Mouse (Mus musculus): ENCODE measurements around the gene Ralgapb. TPM values are rescaled to one million over a fixed set of nuclear protein-coding genes. Genes with fewer than 3 reads are reported as not detected.

Gene Ralgapb
- polyA plus RNA-seq (2015; fragmentation: Nextera tagmentation; extraction: Ambion mirVana) = 13.9 and 17.6 TPM in 2 replicates

- under 1% methylated on average over 46 of the region's 46 CpGs for WGBS
- DNase-seq (ENCODE audit: low spot score) = peak; percentile 99
- H3K36me3 ChIP-seq (ENCODE audit: insufficient read depth, low read length) = no peaks in the 10 kb centered on the region
- H3K4me2 ChIP-seq (ENCODE audit: low read length) = peak within 1 kb of the TSS; percentile 87
- H3K27ac ChIP-seq = peak within 1 kb of the TSS; percentile 87
- peak; percentile 75 for TF ChIP-seq CTCF (IDR thresholded peaks at IDR 0.05; ENCODE audit: low read depth)
- H3K27me3 ChIP-seq (ENCODE audit: insufficient read depth, low read length) = no peaks in the 10 kb centered on the region
- peak within 1 kb of the TSS; percentile 70 for H3K9ac ChIP-seq (ENCODE audit: low read depth, low read length)
- 0 out of 2 replicates have a peak, but pooled peaks cover 4% of the 10 kb centered on the region for H3K4me1 ChIP-seq (replicated peaks; ENCODE audit: insufficient read depth, low read length)
- ATAC-seq (replicated peaks; ENCODE audit: low FRiP score, low read depth) = peak; percentile 91
- H3K4me3 ChIP-seq (replicated peaks; ENCODE audit: low read depth, low read length) = peak within 1 kb of the TSS; percentile 83
- H3K9me3 ChIP-seq (replicated peaks; ENCODE audit: low read length) = no peaks in the 10 kb centered on the region
Observed at GRCm38 (mm10) chr2:158409595-158410021, at the start of gene Ralgapb. Gene Ralgapb (plus strand): TSS chr2:158409848.

GRCm38 (mm10) chr2:158360873-158361677 is 48.6 kb upstream of the Ralgapb start:
- DNase-seq (ENCODE audit: low spot score) = peak; percentile 97
- under 1% methylated on average over 41 of the region's 41 CpGs for WGBS
- Histone ChIP-seq H3K36me3 (ENCODE audit: insufficient read depth, low read length) (peaks cover 38% of the 10 kb centered on the region), H3K27ac (peak overlapping the region; percentile 77), H3K4me2 (ENCODE audit: low read length) (peak overlapping the region; percentile 67), H3K9me3 (replicated peaks; ENCODE audit: low read length) (no peaks in the 10 kb centered on the region), H3K4me1 (replicated peaks; ENCODE audit: insufficient read depth, low read length) (peaks cover 9% of the 10 kb centered on the region; the same call in 1 of the 2 replicates), H3K4me3 (replicated peaks; ENCODE audit: low read depth, low read length) (peak overlapping the region; percentile 58), H3K27me3 (ENCODE audit: insufficient read depth, low read length) (no peaks in the 10 kb centered on the region), H3K9ac (ENCODE audit: low read depth, low read length) (peak overlapping the region; percentile 83)
- peak; percentile 70 for ATAC-seq (replicated peaks; ENCODE audit: low FRiP score, low read depth)
- peak; percentile 89 for TF ChIP-seq CTCF (IDR thresholded peaks at IDR 0.05; ENCODE audit: low read depth)

DNA sequence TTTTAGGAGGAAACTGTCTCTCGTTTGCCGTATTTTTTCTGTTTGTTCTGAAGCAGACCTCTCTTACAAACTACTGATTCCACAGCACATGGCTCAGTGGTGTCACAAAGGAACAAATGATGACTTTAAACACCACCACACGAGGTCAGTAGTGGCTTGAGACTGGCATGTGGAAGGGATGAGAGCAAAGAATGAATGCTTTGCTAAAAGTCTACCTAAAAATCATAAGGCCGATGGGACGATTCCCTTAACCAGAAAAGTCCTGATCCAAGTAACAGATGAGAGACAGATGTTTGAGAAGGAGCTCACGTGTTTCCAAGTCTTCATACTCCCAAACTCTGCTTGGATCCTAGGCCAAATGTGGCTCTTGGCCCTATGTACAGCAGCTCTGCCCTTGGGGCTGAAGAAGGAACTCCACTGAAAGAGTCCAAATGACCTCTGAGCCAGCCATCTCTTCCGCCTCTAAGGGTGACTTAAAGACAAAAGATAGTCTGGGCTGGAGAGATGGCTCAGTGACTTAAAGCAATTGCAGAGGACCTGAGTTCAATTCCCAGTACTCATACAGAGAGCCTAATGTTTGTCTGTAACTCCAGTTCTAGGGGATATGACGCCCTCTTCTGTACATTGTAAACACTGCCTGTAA is 47.8 kb upstream of the Ralgapb start:
- no peak for ATAC-seq (replicated peaks; ENCODE audit: low FRiP score, low read depth)
- no peaks in the 10 kb centered on the region for H3K27me3 ChIP-seq (ENCODE audit: insufficient read depth, low read length)
- 36% methylated on average over 8 of the region's 8 CpGs for WGBS
- H3K9me3 ChIP-seq (replicated peaks; ENCODE audit: low read length) = no peaks in the 10 kb centered on the region
- peaks cover 31% of the 10 kb centered on the region for H3K36me3 ChIP-seq (ENCODE audit: insufficient read depth, low read length)
- peaks cover 9% of the 10 kb centered on the region; the same call in 1 of the 2 replicates for H3K4me1 ChIP-seq (replicated peaks; ENCODE audit: insufficient read depth, low read length)
- no peak overlapping the region for H3K9ac ChIP-seq (ENCODE audit: low read depth, low read length)
- no peak overlapping the region for H3K4me3 ChIP-seq (replicated peaks; ENCODE audit: low read depth, low read length)
- TF ChIP-seq CTCF (IDR thresholded peaks at IDR 0.05; ENCODE audit: low read depth) = peak; percentile 55; the same call in 1 of the 2 replicates
- H3K4me2 ChIP-seq (ENCODE audit: low read length) = peak overlapping the region; percentile 67; the same call in 1 of the 2 replicates
- peak overlapping the region; percentile 33; the same call in 1 of the 2 replicates for H3K27ac ChIP-seq
- DNase-seq (ENCODE audit: low spot score) = no peak

DNA sequence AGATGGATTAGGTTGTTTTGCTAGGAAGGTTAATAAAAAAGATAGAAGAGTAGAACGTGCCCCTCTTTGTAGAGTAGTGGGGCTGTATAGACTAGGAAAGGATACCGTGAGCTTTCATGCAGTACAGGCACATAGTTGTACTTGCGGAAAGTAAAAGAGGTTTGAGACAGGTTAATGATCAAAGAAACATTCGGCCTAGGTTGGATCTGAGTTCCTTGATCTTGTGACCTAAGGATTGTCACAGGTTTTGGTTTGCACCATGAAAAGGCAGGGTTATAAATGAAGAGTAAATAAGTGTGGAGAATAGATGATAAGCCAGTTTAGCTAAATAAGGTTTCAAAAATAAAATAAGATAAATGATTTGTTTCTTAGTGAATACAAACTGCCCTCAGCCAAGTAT is 45.5 kb upstream of the Ralgapb start:
- Histone ChIP-seq H3K9ac (ENCODE audit: low read depth, low read length) (no peak overlapping the region), H3K36me3 (ENCODE audit: insufficient read depth, low read length) (peaks cover 7% of the 10 kb centered on the region), H3K4me3 (replicated peaks; ENCODE audit: low read depth, low read length) (no peak overlapping the region), H3K27me3 (ENCODE audit: insufficient read depth, low read length) (no peaks in the 10 kb centered on the region), H3K4me2 (ENCODE audit: low read length) (no peak overlapping the region), H3K27ac (no peak overlapping the region), H3K9me3 (replicated peaks; ENCODE audit: low read length) (no peaks in the 10 kb centered on the region), H3K4me1 (replicated peaks; ENCODE audit: insufficient read depth, low read length) (peaks cover 9% of the 10 kb centered on the region; the same call in 1 of the 2 replicates)
- no peak for TF ChIP-seq CTCF (IDR thresholded peaks at IDR 0.05; ENCODE audit: low read depth)
- ATAC-seq (replicated peaks; ENCODE audit: low FRiP score, low read depth) (no peak), DNase-seq (ENCODE audit: low spot score) (no peak)
- 52% methylated on average over 4 of the region's 4 CpGs for WGBS

DNA sequence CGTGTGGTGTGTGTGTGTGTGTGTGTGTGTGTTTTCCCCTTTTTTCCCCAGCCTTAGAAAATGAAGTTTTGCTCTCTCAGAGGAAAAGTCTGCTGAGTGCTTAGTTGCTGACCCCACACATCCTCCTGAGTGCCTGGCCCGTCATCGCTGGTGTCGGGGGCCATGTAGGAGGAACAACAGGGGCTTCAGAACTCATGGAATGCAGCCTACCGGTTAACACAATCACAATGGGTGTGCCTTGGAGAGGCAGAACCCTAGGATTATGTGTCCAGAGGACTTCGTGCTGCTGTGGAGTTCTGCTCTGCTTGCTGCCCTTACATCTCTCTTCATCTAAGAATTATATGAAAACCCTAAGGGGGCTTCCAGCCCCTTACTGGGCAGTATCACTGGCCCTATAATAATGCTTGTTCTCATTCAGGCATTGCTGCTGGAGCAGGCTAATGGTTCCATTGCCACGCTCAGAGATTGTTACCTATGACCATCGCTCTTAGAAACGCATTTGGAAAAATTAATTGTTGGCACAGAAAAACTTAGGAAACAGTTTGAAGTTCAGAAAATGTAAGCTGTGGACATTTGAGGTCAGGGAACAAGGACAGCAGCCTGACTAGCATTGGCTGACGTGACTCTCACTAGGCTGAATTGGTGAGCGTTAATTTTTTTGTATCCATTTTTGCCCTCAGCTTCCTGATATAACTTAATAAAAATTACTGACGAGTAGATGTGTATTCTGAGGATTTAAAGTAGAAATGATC is 44.4 kb upstream of the Ralgapb start:
- ATAC-seq (replicated peaks; ENCODE audit: low FRiP score, low read depth) = no peak
- DNase-seq (ENCODE audit: low spot score) = no peak
- Histone ChIP-seq H3K27me3 (ENCODE audit: insufficient read depth, low read length) (no peaks in the 10 kb centered on the region), H3K9me3 (replicated peaks; ENCODE audit: low read length) (no peaks in the 10 kb centered on the region), H3K9ac (ENCODE audit: low read depth, low read length) (no peak overlapping the region), H3K36me3 (ENCODE audit: insufficient read depth, low read length) (no peaks in the 10 kb centered on the region), H3K27ac (no peak overlapping the region), H3K4me1 (replicated peaks; ENCODE audit: insufficient read depth, low read length) (no peaks in the 10 kb centered on the region), H3K4me2 (ENCODE audit: low read length) (no peak overlapping the region), H3K4me3 (replicated peaks; ENCODE audit: low read depth, low read length) (no peak overlapping the region)
- WGBS = 75% methylated on average over 12 of the region's 12 CpGs
- TF ChIP-seq CTCF (IDR thresholded peaks at IDR 0.05; ENCODE audit: low read depth) = no peak

DNA sequence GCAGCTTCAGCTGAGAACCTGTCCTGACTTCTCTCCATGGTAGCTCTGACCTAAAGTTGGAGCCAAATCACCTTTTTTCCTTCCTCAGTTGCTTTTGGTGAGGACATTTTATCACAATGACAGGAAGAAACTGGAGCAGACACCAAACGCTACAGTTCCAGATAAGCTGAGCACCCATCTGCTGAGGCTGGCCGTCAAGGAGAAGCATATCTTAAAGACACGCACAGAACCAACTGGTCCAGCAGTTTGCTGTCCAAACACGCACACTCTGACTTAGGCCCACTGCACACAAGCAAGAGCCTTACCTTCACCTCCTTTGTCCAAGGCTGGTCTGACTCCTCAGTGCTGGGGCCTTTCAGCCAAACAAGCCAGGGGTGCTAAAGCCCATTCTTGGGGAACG is 42.0 kb upstream of the Ralgapb start:
- Histone ChIP-seq H3K36me3 (ENCODE audit: insufficient read depth, low read length) (no peaks in the 10 kb centered on the region), H3K9ac (ENCODE audit: low read depth, low read length) (no peak overlapping the region), H3K4me2 (ENCODE audit: low read length) (no peak overlapping the region), H3K4me1 (replicated peaks; ENCODE audit: insufficient read depth, low read length) (no peaks in the 10 kb centered on the region), H3K27ac (no peak overlapping the region), H3K4me3 (replicated peaks; ENCODE audit: low read depth, low read length) (no peak overlapping the region), H3K9me3 (replicated peaks; ENCODE audit: low read length) (no peaks in the 10 kb centered on the region), H3K27me3 (ENCODE audit: insufficient read depth, low read length) (no peaks in the 10 kb centered on the region)
- no peak for ATAC-seq (replicated peaks; ENCODE audit: low FRiP score, low read depth)
- TF ChIP-seq CTCF (IDR thresholded peaks at IDR 0.05; ENCODE audit: low read depth) = no peak
- no peak for DNase-seq (ENCODE audit: low spot score)
- WGBS = 84% methylated on average over 5 of the region's 5 CpGs

Measured in kidney, postnatal 0 days (tissue).